Mouse (Mus musculus): ENCODE results near the gene Clec18a. TPM values are rescaled to one million over a fixed set of nuclear protein-coding genes. Genes with fewer than 3 reads are reported as not detected.

Gene Clec18a
- polyA plus RNA-seq (2012; fragmentation: generic; extraction: Trizol) = under 1 TPM in 1 of 2 experiments, not detected in 1; 0.02 TPM

GRCm38 (mm10) chr8:111092326-111092725 is at the start of gene Clec18a:
Gene Clec18a (minus strand): TSS chr8:111092426.

GRCm38 (mm10) chr8:111093865-111094718 is 1.9 kb upstream of the Clec18a start, which contains the start of gene Pdpr:
Gene Pdpr (plus strand): TSS chr8:111094630.

DNA sequence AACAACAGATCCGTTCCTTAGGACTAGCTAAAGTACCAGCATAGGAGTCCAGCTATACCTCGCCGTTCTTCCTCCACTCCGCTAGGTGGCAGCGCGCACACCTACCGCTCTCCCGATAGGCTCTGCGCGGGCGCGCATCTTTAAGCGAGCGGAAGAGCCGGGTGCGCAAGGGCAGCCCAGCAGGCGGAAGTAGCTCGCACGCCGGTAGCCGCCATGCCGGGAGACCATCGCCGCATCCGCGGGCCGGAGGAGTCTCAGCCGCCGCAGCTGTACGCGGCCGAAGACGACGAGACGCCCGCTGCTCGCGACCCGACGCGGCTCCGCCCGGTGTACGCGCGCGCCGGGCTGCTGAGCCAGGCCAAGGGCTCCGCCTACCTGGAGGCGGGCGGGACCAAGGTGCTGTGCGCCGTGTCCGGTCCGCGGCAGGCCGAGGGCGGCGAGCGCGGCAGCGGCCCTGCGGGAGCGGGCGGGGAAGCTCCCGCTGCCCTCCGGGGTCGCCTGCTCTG is 36.0 kb downstream of the Clec18a start, which contains the start of gene Exosc6:
Exosc6 (plus strand) TSS at position 182 of the 506 bp plus-strand sequence.

DNA sequence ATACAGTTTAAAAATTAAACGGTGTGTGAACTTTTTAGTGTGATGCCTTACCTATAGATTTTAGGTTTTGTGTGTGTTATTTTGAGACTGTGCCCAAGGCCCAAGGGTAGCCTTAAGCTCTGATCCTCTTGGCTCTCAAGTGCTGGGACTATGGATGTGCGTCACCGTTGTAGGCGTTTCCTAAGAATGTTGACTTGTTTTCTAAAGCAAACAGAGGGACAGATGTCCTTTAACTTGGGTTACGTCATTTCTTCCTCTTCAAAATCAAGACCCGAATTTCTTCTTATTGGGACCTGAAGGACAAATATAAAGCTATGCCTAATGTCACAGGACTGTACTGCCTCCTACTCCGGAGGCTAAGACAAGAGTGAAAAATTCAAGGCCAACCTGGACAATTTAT is 59.3 kb downstream of the Clec18a start, which contains the start of gene Aars:
Aars (plus strand) TSS at position 229 of the 400 bp plus-strand sequence.

DNA sequence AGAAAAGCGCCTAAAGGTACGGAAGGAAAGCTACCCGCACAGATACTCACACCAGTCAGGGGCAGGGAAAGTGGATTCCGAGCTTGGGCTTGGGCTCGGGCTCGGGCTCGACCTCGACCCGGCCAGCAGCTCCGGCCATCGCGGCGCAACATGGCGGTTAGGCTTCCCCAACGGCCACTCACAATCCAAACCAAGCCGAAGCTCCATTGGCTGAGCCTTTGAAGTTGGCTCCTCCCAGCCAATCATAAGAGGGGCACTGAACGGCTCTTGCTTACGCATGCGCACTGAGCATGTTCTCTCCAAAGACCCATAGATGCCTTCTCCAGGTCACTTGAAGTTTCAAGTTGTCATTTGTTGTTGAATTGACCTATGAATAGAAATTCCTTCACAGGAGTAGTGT is 60.7 kb downstream of the Clec18a start, which contains the start of gene Ddx19b:
Ddx19b (minus strand) TSS at position 180 of the 400 bp plus-strand sequence.

Other genes starting within 250 kb of the Clec18a start
- 10 to 100 TPM; 18.5 to 60.2 TPM for gene Cog4, start 245.8 kb downstream of the Clec18a start, polyA plus RNA-seq (2012; fragmentation: generic; extraction: Trizol)
- 10 to 100 TPM; 32.7 to 63.3 TPM for gene Sf3b3, start 245.6 kb downstream of the Clec18a start, polyA plus RNA-seq (2012; fragmentation: generic; extraction: Trizol)
- gene Fuk, start 189.9 kb downstream of the Clec18a start, polyA plus RNA-seq (2012; fragmentation: generic; extraction: Trizol) = 1 to 10 TPM; 2.7 to 7.0 TPM
- 10 to 100 TPM; 12.0 to 53.1 TPM for gene St3gal2, start 172.5 kb downstream of the Clec18a start, polyA plus RNA-seq (2012; fragmentation: generic; extraction: Trizol)
- 10 to 100 TPM in 1 of 2 experiments, 1 to 10 TPM in 1; 9.3 to 26.4 TPM for gene Ddx19a, start 94.6 kb downstream of the Clec18a start, polyA plus RNA-seq (2012; fragmentation: generic; extraction: Trizol)
- gene Ddx19b, start 60.7 kb downstream of the Clec18a start, polyA plus RNA-seq (2012; fragmentation: generic; extraction: Trizol) = not detected
- gene Aars, start 59.3 kb downstream of the Clec18a start, polyA plus RNA-seq (2012; fragmentation: generic; extraction: Trizol) = 10 to 100 TPM; 56.0 to 69.0 TPM
- 10 to 100 TPM in 1 of 2 experiments, not detected in 1; 19.3 TPM for gene Exosc6, start 36.1 kb downstream of the Clec18a start, polyA plus RNA-seq (2012; fragmentation: generic; extraction: Trizol)
- 1 to 10 TPM in 1 of 2 experiments, under 1 TPM in 1; 0.19 to 2.5 TPM for gene Pdpr, start 2.2 kb upstream of the Clec18a start, polyA plus RNA-seq (2012; fragmentation: generic; extraction: Trizol)
- gene Glg1, start 166.8 kb upstream of the Clec18a start, polyA plus RNA-seq (2012; fragmentation: generic; extraction: Trizol) = 10 to 100 TPM; 12.2 to 66.3 TPM
- gene Rfwd3, start 207.8 kb upstream of the Clec18a start, polyA plus RNA-seq (2012; fragmentation: generic; extraction: Trizol) = 10 to 100 TPM in 1 of 2 experiments, 1 to 10 TPM in 1; 2.8 to 12.8 TPM
- 1 to 10 TPM; 5.0 to 5.2 TPM for gene Mlkl, start 245.8 kb upstream of the Clec18a start, polyA plus RNA-seq (2012; fragmentation: generic; extraction: Trizol)

All from C3H10T1/2 (cell line).